Mouse (Mus musculus) left cerebral cortex, adult 18-20 months (tissue): Measurements from ENCODE around the gene Vgll3. TPM values are rescaled to one million over a fixed set of nuclear protein-coding genes. Genes with fewer than 3 reads are reported as not detected.

Source experiments
- DNase-seq, 2 experiments: peaks; one replicate each; pipeline ENCODE4 v3.0.0; 2021 to 2022; ENCODE audit warnings: low spot score in 2 of 2, mixed read lengths in 1 of 2
- long read RNA-seq, 2 experiments: library from polyadenylated mRNA; stranded (forward); transcript quantifications; one replicate each; pipeline ENCODE4 v2.0.0; 2021
- total RNA-seq, 2 experiments: library from RNA; stranded (reverse); gene quantifications; 2 replicates each; pipeline ENCODE4 v1.2.3; 2021

Vgll3 gene
- 1 to 10 TPM; 2.0 to 2.1 TPM for total RNA-seq
- long read RNA-seq, experiment 1, partial matches to known transcripts, result 1 of 1 reads
- long read RNA-seq, experiment 1, other reads (novel, unspliced or antisense), result 0 of 1 reads
- long read RNA-seq, experiment 2, partial matches to known transcripts, result 1 of 1 reads
- long read RNA-seq, experiment 2, other reads (novel, unspliced or antisense), result 0 of 1 reads

GRCm38 (mm10) chr16:65814918-65815881 lies at the start of gene Vgll3:
Gene Vgll3 (plus strand): TSS chr16:65815257.
- DNase-seq, result peak; percentile 26 to 37

GRCm38 (mm10) chr16:65765976-65766375 lies 49.1 kb upstream of the Vgll3 start:
- DNase-seq, result no peak

- DNase-seq, result peak; percentile 8
Measured at GRCm38 (mm10) chr16:65785959-65786358, 29.1 kb upstream of the Vgll3 start.

- DNase-seq, result no peak
Measured at GRCm38 (mm10) chr16:65816059-65816458, 1.0 kb downstream of the Vgll3 start.

GRCm38 (mm10) chr16:65818779-65819178 lies 3.7 kb downstream of the Vgll3 start:
- DNase-seq, result no peak

GRCm38 (mm10) chr16:65820803-65821202 lies 5.7 kb downstream of the Vgll3 start:
- DNase-seq, result no peak

- no peak for DNase-seq
Measured at GRCm38 (mm10) chr16:65823721-65824120, 8.7 kb downstream of the Vgll3 start.

- DNase-seq, result no peak
Measured at GRCm38 (mm10) chr16:65828141-65828565, 13.1 kb downstream of the Vgll3 start.

GRCm38 (mm10) chr16:65829096-65829495 lies 14.0 kb downstream of the Vgll3 start:
- no peak for DNase-seq

- DNase-seq, result no peak
Measured at GRCm38 (mm10) chr16:65834721-65835120, 19.7 kb downstream of the Vgll3 start.

GRCm38 (mm10) chr16:65850126-65850525 lies 35.1 kb downstream of the Vgll3 start:
- DNase-seq, result no peak

GRCm38 (mm10) chr16:65864471-65864870 lies 49.4 kb downstream of the Vgll3 start:
- no peak for DNase-seq

- DNase-seq, result no peak
Measured at GRCm38 (mm10) chr16:65867927-65868326, 52.9 kb downstream of the Vgll3 start.

- no peak for DNase-seq
Measured at GRCm38 (mm10) chr16:65868933-65869332, 53.9 kb downstream of the Vgll3 start.

- no peak for DNase-seq
Measured at GRCm38 (mm10) chr16:65888940-65889339, 73.9 kb downstream of the Vgll3 start.
